Mouse (Mus musculus) neural tube, embryonic 11.5 days (tissue): ENCODE results near the gene 4931406P16Rik. TPM values are rescaled to one million over a fixed set of nuclear protein-coding genes. Genes with fewer than 3 reads are reported as not detected.

Experiments
- ATAC-seq: fragments of 200-750 bp; cut with Nextera tagmentation; 2 replicates; pipeline ENCODE4 v1.8.0; 2017; ENCODE audit warnings: moderate number of reproducible peaks, mild to moderate bottlenecking, moderate TSS enrichment, moderate library complexity; ENCODE audit not compliant: insufficient read depth, low FRiP score, low TSS enrichment
- DNase-seq: peaks from one replicate; pipeline ENCODE4 v3.0.0-alpha.2; 2015; ENCODE audit warnings: low spot score
- H3K27ac ChIP-seq: fragments of 300-500 bp; sonication (generic); 2 replicates; pipeline ENCODE4 v1.5.1; 2014; ENCODE audit warnings: low read depth, mild to moderate bottlenecking, low read length
- H3K27me3 ChIP-seq: fragments of 300-500 bp; sonication (generic); 2 replicates; pipeline ENCODE4 v1.6.1; 2014; ENCODE audit warnings: mild to moderate bottlenecking, low read length, mixed read lengths; ENCODE audit not compliant: control insufficient read depth, insufficient read depth
- H3K36me3 ChIP-seq: fragments of 300-500 bp; sonication (generic); 2 replicates; pipeline ENCODE4 v1.6.1; 2014; ENCODE audit warnings: mild to moderate bottlenecking, low read length, moderate library complexity, mixed read lengths; ENCODE audit not compliant: control insufficient read depth, insufficient read depth
- H3K4me1 ChIP-seq: fragments of 300-500 bp; sonication (generic); 2 replicates; pipeline ENCODE4 v1.6.1; 2014; ENCODE audit warnings: low read length, mixed read lengths; ENCODE audit not compliant: control insufficient read depth, insufficient read depth
- H3K4me2 ChIP-seq: fragments of 300-500 bp; sonication (generic); 2 replicates; pipeline ENCODE4 v1.6.1; 2014; ENCODE audit warnings: low read depth, mild to moderate bottlenecking, moderate library complexity
- H3K4me3 ChIP-seq: fragments of 300-500 bp; sonication (generic); 2 replicates; pipeline ENCODE4 v1.5.1; 2014; ENCODE audit warnings: low read depth, low read length
- H3K9ac ChIP-seq: fragments of 300-500 bp; sonication (generic); 2 replicates; pipeline ENCODE4 v1.6.1; 2014; ENCODE audit warnings: mild to moderate bottlenecking, low read length
- H3K9me3 ChIP-seq: fragments of 300-500 bp; sonication (generic); 2 replicates; pipeline ENCODE4 v1.6.1; 2016; ENCODE audit warnings: low read length; ENCODE audit not compliant: control insufficient read depth
- WGBS: fragments of 180-500 bp; shearing (Covaris S2); extraction: QIAGEN DNeasy Blood & Tissue Kit; methylation state at CpG from one replicate; pipeline ENCODE4 v1.1.7; 2014; 5-methylcytosine and 5-hydroxymethylcytosine counted together
- polyA plus RNA-seq: library from polyadenylated mRNA; unstranded; fragments of >200 nt; fragmentation: Nextera tagmentation; extraction: Ambion mirVana; gene quantifications from 2 replicates; pipeline ENCODE4 v1.2.1, GENCODE M21; 2014

Gene 4931406P16Rik
- polyA plus RNA-seq, 1 experiment from 2014 or later: 34.4 TPM

- H3K27ac ChIP-seq: no peak overlapping the region
- H3K36me3 ChIP-seq: peaks cover 24% of the 10 kb centered on the region
- 94% methylated on average over 10 of the region's 10 CpGs for WGBS
Measured at GRCm38 (mm10) chr7:34222340-34222739, 91.0 kb downstream of the 4931406P16Rik start.

DNA sequence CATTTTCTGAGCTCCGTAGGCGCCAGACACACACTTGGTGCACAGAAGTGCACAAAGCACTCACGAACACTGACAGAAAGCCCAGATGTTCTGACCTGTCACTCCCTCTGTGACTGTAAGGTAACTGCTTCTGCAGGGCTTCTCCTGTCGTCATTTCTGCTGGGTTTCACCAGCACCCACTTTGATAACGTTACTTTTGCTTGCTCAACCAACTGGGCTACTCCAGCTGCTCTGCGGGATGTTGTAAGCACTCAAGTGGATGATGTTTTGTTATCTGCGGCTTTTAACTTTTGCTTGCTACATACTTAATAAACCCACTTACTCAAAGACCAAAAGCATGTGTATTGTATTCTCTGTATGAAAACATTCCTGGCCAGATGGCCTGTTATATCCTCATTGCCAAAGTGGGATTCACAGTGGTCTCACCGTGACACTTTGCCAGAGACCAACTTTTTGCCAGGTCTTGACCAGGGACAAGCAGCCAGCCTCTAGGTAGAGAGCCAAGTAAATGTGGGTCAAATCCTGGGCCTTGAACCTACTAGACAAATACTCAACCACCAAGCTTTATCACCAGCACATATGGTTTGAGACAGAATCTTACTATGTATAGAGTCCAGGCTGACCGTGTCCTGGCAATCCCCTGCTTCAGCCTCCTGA, 91.6 kb downstream of the 4931406P16Rik start:
- Histone ChIP-seq H3K4me3 (no peak overlapping the region), H3K4me1 (no peaks in the 10 kb centered on the region), H3K36me3 (peaks cover 24% of the 10 kb centered on the region), H3K9me3 (no peaks in the 10 kb centered on the region), H3K4me2 (no peak overlapping the region), H3K9ac (no peak overlapping the region), H3K27ac (no peak overlapping the region), H3K27me3 (no peaks in the 10 kb centered on the region)
- 93% methylated on average over 9 of the region's 9 CpGs for WGBS
- DNase-seq (no peak), ATAC-seq (no peak)

More at GRCm38 (mm10) chr7:34222340-34222739, 91.0 kb downstream of the 4931406P16Rik start:
- H3K4me1 ChIP-seq: no peaks in the 10 kb centered on the region
- H3K4me2 ChIP-seq: no peak overlapping the region
- H3K9me3 ChIP-seq: no peaks in the 10 kb centered on the region
- DNase-seq (no peak), ATAC-seq (no peak)
- no peak overlapping the region for H3K9ac ChIP-seq
- no peaks in the 10 kb centered on the region for H3K27me3 ChIP-seq
- H3K4me3 ChIP-seq: no peak overlapping the region

GRCm38 (mm10) chr7:34218496-34218895, 94.9 kb downstream of the 4931406P16Rik start:
- H3K4me3 ChIP-seq: no peak overlapping the region
- DNase-seq: no peak
- H3K4me2 ChIP-seq: no peak overlapping the region
- 87% methylated on average over 1 of the region's 1 CpGs for WGBS
- no peak overlapping the region for H3K9ac ChIP-seq
- no peaks in the 10 kb centered on the region for H3K4me1 ChIP-seq
- ATAC-seq: no peak
- H3K27me3 ChIP-seq: no peaks in the 10 kb centered on the region
- no peaks in the 10 kb centered on the region for H3K9me3 ChIP-seq
- no peak overlapping the region for H3K27ac ChIP-seq
- peaks cover 27% of the 10 kb centered on the region for H3K36me3 ChIP-seq

DNA sequence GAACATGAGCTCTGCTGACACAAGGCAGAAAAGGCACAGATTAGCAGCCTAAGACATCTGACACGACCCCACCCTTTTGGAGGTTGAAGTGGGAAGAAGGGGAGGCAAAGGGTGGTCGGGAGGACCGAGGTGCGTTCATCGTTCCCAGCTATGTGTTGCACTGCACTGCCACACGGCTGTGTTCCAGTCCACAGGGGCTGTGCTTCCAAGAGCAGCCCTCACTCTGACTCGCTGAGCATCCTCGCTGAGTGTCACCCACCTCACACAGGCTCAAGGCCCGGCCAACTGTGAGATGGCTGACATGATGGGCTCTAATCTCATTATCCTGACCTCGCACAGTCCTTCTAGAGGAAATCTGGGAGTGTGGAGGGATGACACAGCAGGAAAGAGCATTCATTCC, 96.9 kb downstream of the 4931406P16Rik start:
- Histone ChIP-seq H3K36me3 (peaks cover 27% of the 10 kb centered on the region), H3K4me2 (no peak overlapping the region), H3K9ac (no peak overlapping the region), H3K27ac (no peak overlapping the region), H3K27me3 (no peaks in the 10 kb centered on the region), H3K4me1 (no peaks in the 10 kb centered on the region), H3K9me3 (no peaks in the 10 kb centered on the region), H3K4me3 (no peak overlapping the region)
- 91% methylated on average over 10 of the region's 10 CpGs for WGBS
- DNase-seq (no peak), ATAC-seq (no peak)

GRCm38 (mm10) chr7:34215481-34215880, 97.9 kb downstream of the 4931406P16Rik start:
- 87% methylated on average over 9 of the region's 9 CpGs for WGBS
- ATAC-seq: no peak

DNA sequence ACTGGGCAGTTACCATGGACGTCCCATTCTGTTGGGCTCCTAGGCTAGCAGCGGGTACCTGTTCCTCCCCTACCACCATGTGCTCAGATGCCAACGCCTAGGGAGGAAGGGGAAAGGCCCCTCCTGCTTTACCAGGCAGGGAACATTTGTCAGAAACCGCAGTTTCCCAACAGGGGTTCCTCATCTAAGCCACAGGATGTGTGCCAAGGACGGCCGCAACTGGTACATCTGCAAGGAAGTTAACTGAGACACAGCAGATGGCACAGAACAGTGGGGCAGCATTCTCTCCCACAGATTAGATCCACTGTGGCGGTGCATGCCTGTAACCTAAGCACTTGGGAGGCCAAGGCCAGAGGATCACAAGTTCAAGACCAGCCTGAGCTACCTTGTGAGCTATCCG, 98.7 kb downstream of the 4931406P16Rik start:
- H3K4me3 ChIP-seq: no peak overlapping the region
- DNase-seq: no peak
- 92% methylated on average over 8 of the region's 8 CpGs for WGBS

More at GRCm38 (mm10) chr7:34215481-34215880, 97.9 kb downstream of the 4931406P16Rik start:
- Histone ChIP-seq H3K4me3 (no peak overlapping the region), H3K9ac (no peak overlapping the region), H3K36me3 (peaks cover 25% of the 10 kb centered on the region), H3K9me3 (no peaks in the 10 kb centered on the region), H3K27ac (no peak overlapping the region), H3K4me1 (no peaks in the 10 kb centered on the region), H3K4me2 (no peak overlapping the region), H3K27me3 (no peaks in the 10 kb centered on the region)
- no peak for DNase-seq

DNA sequence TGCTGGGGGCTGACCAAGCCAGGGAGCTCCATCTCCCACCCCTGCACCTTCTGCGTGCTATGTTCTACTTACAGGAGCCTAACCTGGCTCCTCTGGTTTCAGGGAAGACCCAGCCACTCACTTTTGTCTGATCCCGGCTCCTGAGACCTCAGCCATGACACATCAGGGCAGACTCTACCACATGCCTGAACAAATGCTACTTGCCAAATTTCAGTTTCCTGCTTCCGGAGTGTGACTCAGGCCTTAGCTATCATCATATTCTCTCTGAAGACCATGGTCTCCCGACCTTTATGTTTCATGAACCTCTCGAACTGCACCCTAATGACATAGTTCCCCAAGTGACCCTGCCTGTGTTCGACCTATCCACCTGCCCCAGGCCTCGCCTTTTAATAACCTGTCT, 100.1 kb downstream of the 4931406P16Rik start:
- Histone ChIP-seq H3K27me3 (no peaks in the 10 kb centered on the region), H3K36me3 (peaks cover 28% of the 10 kb centered on the region), H3K9me3 (no peaks in the 10 kb centered on the region), H3K4me3 (no peak overlapping the region), H3K27ac (no peak overlapping the region), H3K9ac (no peak overlapping the region), H3K4me1 (no peaks in the 10 kb centered on the region), H3K4me2 (no peak overlapping the region)
- 95% methylated on average over 7 of the region's 7 CpGs for WGBS
- no peak for ATAC-seq
- DNase-seq: no peak

More for the DNA sequence above, 98.7 kb downstream of the 4931406P16Rik start:
- Histone ChIP-seq H3K36me3 (peaks cover 22% of the 10 kb centered on the region), H3K9ac (no peak overlapping the region), H3K27ac (no peak overlapping the region), H3K4me1 (no peaks in the 10 kb centered on the region), H3K4me2 (no peak overlapping the region), H3K9me3 (no peaks in the 10 kb centered on the region), H3K27me3 (no peaks in the 10 kb centered on the region)
- ATAC-seq: no peak

DNA sequence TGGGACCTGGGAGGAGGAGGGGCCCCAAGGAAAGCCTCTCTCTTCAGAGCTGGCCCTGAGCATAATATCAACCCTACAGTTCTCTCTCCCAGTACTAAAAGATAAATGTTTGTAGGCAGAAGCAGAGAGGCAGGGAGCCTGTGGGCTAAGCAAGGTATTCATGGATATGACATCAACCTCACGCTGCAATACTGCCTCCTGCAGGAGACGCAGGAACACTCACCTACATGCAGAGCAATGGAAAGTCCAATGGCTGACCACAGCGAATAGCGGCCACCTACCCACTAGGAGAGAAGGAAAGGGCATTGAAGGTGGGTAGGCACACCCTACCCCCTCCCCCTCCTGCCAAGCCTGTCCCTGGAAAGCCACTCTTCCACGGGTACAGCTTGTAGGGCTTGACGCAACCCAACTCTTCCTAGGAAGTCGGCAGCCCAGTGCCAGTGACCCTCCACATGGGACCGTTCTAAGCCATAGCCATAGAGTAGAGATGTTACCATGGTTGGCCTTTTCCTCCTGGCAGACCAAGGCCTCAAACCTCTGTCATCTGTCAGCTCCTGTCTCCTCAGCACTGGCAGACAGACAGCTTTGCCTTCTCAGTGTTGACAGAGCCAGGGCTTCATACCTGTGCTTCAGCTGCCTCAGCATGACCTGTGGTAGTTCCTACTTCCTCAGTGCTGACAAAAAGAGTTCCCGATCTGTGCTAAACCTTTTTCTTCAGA, 105.2 kb downstream of the 4931406P16Rik start:
- peaks cover 48% of the 10 kb centered on the region for H3K36me3 ChIP-seq
- H3K4me2 ChIP-seq: no peak overlapping the region
- H3K27ac ChIP-seq: no peak overlapping the region
- 96% methylated on average over 9 of the region's 9 CpGs for WGBS
- DNase-seq (no peak), ATAC-seq (no peak)
- H3K9me3 ChIP-seq: no peaks in the 10 kb centered on the region
- H3K27me3 ChIP-seq: no peaks in the 10 kb centered on the region
- no peaks in the 10 kb centered on the region for H3K4me1 ChIP-seq
- H3K9ac ChIP-seq: no peak overlapping the region
- no peak overlapping the region for H3K4me3 ChIP-seq

GRCm38 (mm10) chr7:34206331-34206730, 107.0 kb downstream of the 4931406P16Rik start:
- Histone ChIP-seq H3K36me3 (peaks cover 48% of the 10 kb centered on the region), H3K27ac (no peak overlapping the region), H3K9ac (no peak overlapping the region), H3K4me2 (no peak overlapping the region), H3K4me3 (no peak overlapping the region), H3K4me1 (no peaks in the 10 kb centered on the region), H3K9me3 (no peaks in the 10 kb centered on the region), H3K27me3 (no peaks in the 10 kb centered on the region)
- ATAC-seq: no peak
- no peak for DNase-seq
- 92% methylated on average over 6 of the region's 6 CpGs for WGBS
